Mouse (Mus musculus): ENCODE measurements around the gene Litaf. TPM values are rescaled to one million over a fixed set of nuclear protein-coding genes. Genes with fewer than 3 reads are reported as not detected.
A peak's percentile ranks its signal among the peaks of the same experiment; 100 is the strongest.
"Not testable (repeated sequence)": the region's sequence is repeated elsewhere in the genome, so short reads cannot be mapped to it uniquely, and the experiment has no call there.

The Litaf gene
- polyA plus RNA-seq, 1 experiment from 2014 or later: 122 TPM

- H3K9me3 ChIP-seq (replicated peaks): no peaks in the 10 kb centered on the region
- 0 out of 2 replicates have a peak overlapping the region, but pooled peaks have one; percentile 81 for H3K27ac ChIP-seq
- no peak overlapping the region for H3K4me3 ChIP-seq (replicated peaks)
- H3K4me2 ChIP-seq: no peak overlapping the region
- 79% methylated on average over 9 of the region's 9 CpGs for WGBS
- H3K4me1 ChIP-seq: peaks cover 93% of the 10 kb centered on the region
- no peaks in the 10 kb centered on the region for H3K27me3 ChIP-seq
- ATAC-seq (replicated peaks; ENCODE audit: low FRiP score): no peak
- peaks cover 11% of the 10 kb centered on the region; the same call in 1 of the 2 replicates for H3K36me3 ChIP-seq
- H3K9ac ChIP-seq: no peak overlapping the region
These were observed 88.1 kb downstream of the Litaf start for GRCm38 (mm10) chr16:10977877-10978276.

GRCm38 (mm10) chr16:10976202-10976631, 89.7 kb downstream of the Litaf start:
- H3K27ac ChIP-seq: peak overlapping the region; percentile 81
- H3K4me3 ChIP-seq (replicated peaks): no peak overlapping the region
- 25% methylated on average over 11 of the region's 11 CpGs for WGBS
- H3K9ac ChIP-seq: no peak overlapping the region
- no peaks in the 10 kb centered on the region for H3K9me3 ChIP-seq (replicated peaks)
- 0 out of 2 replicates have a peak overlapping the region, but pooled peaks have one; percentile 18 for H3K4me2 ChIP-seq
- H3K27me3 ChIP-seq: no peaks in the 10 kb centered on the region
- H3K4me1 ChIP-seq: peaks cover 93% of the 10 kb centered on the region
- peak; percentile 46 for ATAC-seq (replicated peaks; ENCODE audit: low FRiP score)
- peaks cover 11% of the 10 kb centered on the region; the same call in 1 of the 2 replicates for H3K36me3 ChIP-seq

GRCm38 (mm10) chr16:10974939-10975338, 91.0 kb downstream of the Litaf start:
- Histone ChIP-seq H3K9me3 (replicated peaks) (no peaks in the 10 kb centered on the region), H3K36me3 (peaks cover 11% of the 10 kb centered on the region; the same call in 1 of the 2 replicates), H3K9ac (no peak overlapping the region), H3K4me3 (replicated peaks) (no peak overlapping the region), H3K4me1 (peaks cover 89% of the 10 kb centered on the region), H3K4me2 (no peak overlapping the region), H3K27me3 (no peaks in the 10 kb centered on the region), H3K27ac (no peak overlapping the region)
- 68% methylated on average over 5 of the region's 5 CpGs for WGBS
- ATAC-seq (replicated peaks; ENCODE audit: low FRiP score): no peak

GRCm38 (mm10) chr16:10974037-10974446, 91.9 kb downstream of the Litaf start:
- Histone ChIP-seq H3K4me2 (no peak overlapping the region), H3K9me3 (replicated peaks) (no peaks in the 10 kb centered on the region), H3K27ac (peak overlapping the region; percentile 54), H3K9ac (no peak overlapping the region), H3K27me3 (no peaks in the 10 kb centered on the region), H3K4me1 (peaks cover 87% of the 10 kb centered on the region), H3K4me3 (replicated peaks) (no peak overlapping the region), H3K36me3 (peaks cover 11% of the 10 kb centered on the region; the same call in 1 of the 2 replicates)
- 23% methylated on average over 3 of the region's 3 CpGs for WGBS
- ATAC-seq (replicated peaks; ENCODE audit: low FRiP score): no peak

GRCm38 (mm10) chr16:10972259-10972658, 93.7 kb downstream of the Litaf start:
- peak; percentile 41; the same call in 1 of the 2 replicates for ATAC-seq (replicated peaks; ENCODE audit: low FRiP score)
- peak overlapping the region; percentile 63 for H3K27ac ChIP-seq

GRCm38 (mm10) chr16:10969944-10970343, 96.0 kb downstream of the Litaf start:
- H3K27ac ChIP-seq; H3K4me3 ChIP-seq (replicated peaks); H3K4me2 ChIP-seq; H3K27me3 ChIP-seq; ATAC-seq (replicated peaks; ENCODE audit: low FRiP score); H3K9ac ChIP-seq; H3K9me3 ChIP-seq (replicated peaks): not testable (repeated sequence)
- peaks cover 58% of the 10 kb centered on the region for H3K4me1 ChIP-seq
- 89% methylated on average over 1 of the region's 1 CpGs for WGBS
- H3K36me3 ChIP-seq: peaks cover 23% of the 10 kb centered on the region

More at GRCm38 (mm10) chr16:10972259-10972658, 93.7 kb downstream of the Litaf start:
- H3K27me3 ChIP-seq: no peaks in the 10 kb centered on the region
- WGBS: 39% methylated on average over 6 of the region's 6 CpGs
- H3K4me3 ChIP-seq (replicated peaks): no peak overlapping the region
- H3K4me1 ChIP-seq: peaks cover 79% of the 10 kb centered on the region
- H3K36me3 ChIP-seq: peaks cover 7% of the 10 kb centered on the region; the same call in 1 of the 2 replicates
- no peak overlapping the region for H3K9ac ChIP-seq
- H3K9me3 ChIP-seq (replicated peaks): no peaks in the 10 kb centered on the region
- H3K4me2 ChIP-seq: no peak overlapping the region

- no peak overlapping the region for H3K9ac ChIP-seq
- H3K36me3 ChIP-seq: peaks cover 26% of the 10 kb centered on the region
- no peak overlapping the region for H3K4me3 ChIP-seq (replicated peaks)
- H3K4me2 ChIP-seq: no peak overlapping the region
- H3K27me3 ChIP-seq: no peaks in the 10 kb centered on the region
- peaks cover 53% of the 10 kb centered on the region for H3K4me1 ChIP-seq
- ATAC-seq (replicated peaks; ENCODE audit: low FRiP score): no peak
- 71% methylated on average over 5 of the region's 5 CpGs for WGBS
- H3K9me3 ChIP-seq (replicated peaks): no peaks in the 10 kb centered on the region
- no peak overlapping the region for H3K27ac ChIP-seq
These were observed 96.6 kb downstream of the Litaf start for GRCm38 (mm10) chr16:10969342-10969741.

GRCm38 (mm10) chr16:10968299-10968698, 97.7 kb downstream of the Litaf start:
- Histone ChIP-seq H3K9ac (no peak overlapping the region), H3K27me3 (no peaks in the 10 kb centered on the region), H3K4me1 (peaks cover 43% of the 10 kb centered on the region), H3K9me3 (replicated peaks) (no peaks in the 10 kb centered on the region), H3K27ac (peak overlapping the region; percentile 15; the same call in 1 of the 2 replicates), H3K4me3 (replicated peaks) (no peak overlapping the region), H3K4me2 (no peak overlapping the region), H3K36me3 (peaks cover 33% of the 10 kb centered on the region)
- WGBS: 73% methylated on average over 4 of the region's 4 CpGs
- ATAC-seq (replicated peaks; ENCODE audit: low FRiP score): no peak

GRCm38 (mm10) chr16:10967756-10968155, 98.2 kb downstream of the Litaf start:
- no peaks in the 10 kb centered on the region for H3K27me3 ChIP-seq
- H3K27ac ChIP-seq: 0 out of 2 replicates have a peak overlapping the region, but pooled peaks have one; percentile 15
- H3K9me3 ChIP-seq (replicated peaks): no peaks in the 10 kb centered on the region
- no peak for ATAC-seq (replicated peaks; ENCODE audit: low FRiP score)
- 87% methylated on average over 7 of the region's 7 CpGs for WGBS
- H3K36me3 ChIP-seq: peaks cover 38% of the 10 kb centered on the region
- H3K4me1 ChIP-seq: peaks cover 38% of the 10 kb centered on the region
- no peak overlapping the region for H3K4me3 ChIP-seq (replicated peaks)
- no peak overlapping the region for H3K9ac ChIP-seq
- H3K4me2 ChIP-seq: no peak overlapping the region

GRCm38 (mm10) chr16:10967013-10967412, 98.9 kb downstream of the Litaf start:
- Histone ChIP-seq H3K36me3 (peaks cover 45% of the 10 kb centered on the region), H3K4me2 (no peak overlapping the region), H3K4me1 (peaks cover 30% of the 10 kb centered on the region), H3K27ac (no peak overlapping the region), H3K9ac (no peak overlapping the region), H3K27me3 (no peaks in the 10 kb centered on the region), H3K9me3 (replicated peaks) (no peaks in the 10 kb centered on the region), H3K4me3 (replicated peaks) (no peak overlapping the region)
- WGBS: 83% methylated on average over 6 of the region's 6 CpGs
- no peak for ATAC-seq (replicated peaks; ENCODE audit: low FRiP score)

GRCm38 (mm10) chr16:10965034-10965433, 100.9 kb downstream of the Litaf start:
- Histone ChIP-seq H3K4me1 (peaks cover 16% of the 10 kb centered on the region), H3K9me3 (replicated peaks) (no peaks in the 10 kb centered on the region), H3K9ac (no peak overlapping the region), H3K27me3 (no peaks in the 10 kb centered on the region), H3K4me3 (replicated peaks) (no peak overlapping the region), H3K36me3 (peaks cover 65% of the 10 kb centered on the region), H3K4me2 (no peak overlapping the region), H3K27ac (no peak overlapping the region)
- WGBS: 86% methylated on average over 2 of the region's 2 CpGs
- no peak for ATAC-seq (replicated peaks; ENCODE audit: low FRiP score)

- no peak overlapping the region for H3K4me2 ChIP-seq
- H3K4me3 ChIP-seq (replicated peaks): no peak overlapping the region
- 0 out of 2 replicates have a peak, but pooled peaks cover 10% of the 10 kb centered on the region for H3K4me1 ChIP-seq
- H3K27ac ChIP-seq: no peak overlapping the region
- no peak overlapping the region for H3K9ac ChIP-seq
- 95% methylated on average over 10 of the region's 10 CpGs for WGBS
- no peaks in the 10 kb centered on the region for H3K27me3 ChIP-seq
- ATAC-seq (replicated peaks; ENCODE audit: low FRiP score): no peak
- peaks cover 87% of the 10 kb centered on the region for H3K36me3 ChIP-seq
- H3K9me3 ChIP-seq (replicated peaks): no peaks in the 10 kb centered on the region
These were observed 105.0 kb downstream of the Litaf start for GRCm38 (mm10) chr16:10960916-10961315.
